Mouse (Mus musculus) thymus, adult 2 months (tissue): Measurements from ENCODE around the gene Zfp618.

Source experiments
- CTCF ChIP-seq: fragments of 200-500 bp; IDR thresholded peaks from 2 replicates; pipeline ENCODE4 v1.5.1; 2012; ENCODE audit warnings: mild to moderate bottlenecking, control low read depth, low read length, moderate library complexity, borderline replicate concordance; ENCODE audit not compliant: control insufficient read depth, poor library complexity, insufficient read depth; ENCODE audit errors: extremely low read depth
- POLR2A ChIP-seq: fragments of 200-500 bp; IDR thresholded peaks from 2 replicates; pipeline ENCODE4 v1.6.1; 2012; ENCODE audit warnings: mild to moderate bottlenecking, low read length, control low read depth, moderate library complexity; ENCODE audit not compliant: control insufficient read depth, poor library complexity, insufficient read depth; ENCODE audit errors: extremely low read depth

DNA sequence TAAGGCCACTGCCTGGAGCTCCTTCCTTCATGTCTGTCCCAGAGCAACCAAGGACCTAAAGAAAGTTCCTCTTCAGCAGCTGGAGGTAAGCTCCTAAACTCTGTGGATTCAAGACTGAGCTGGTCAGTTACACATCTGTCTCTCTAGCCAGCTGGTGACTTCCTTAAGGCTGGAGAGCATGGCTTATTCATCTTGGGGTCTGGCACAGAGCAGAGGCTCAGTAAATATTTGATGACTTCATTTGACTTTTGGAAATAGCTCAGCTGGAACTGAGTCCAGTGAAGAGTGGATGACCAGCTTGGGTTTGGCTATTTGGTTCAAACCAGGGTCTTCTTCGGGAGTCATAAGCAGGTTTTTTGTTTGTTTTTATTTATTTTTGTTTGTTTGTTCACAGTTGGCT lies 6.6 kb downstream of the Zfp618 start:
- TF ChIP-seq POLR2A (no peak), CTCF (no peak)
